Mouse (Mus musculus) cerebellum, adult 2 months (tissue): ENCODE measurements at regions not wholly inside any gene's neighbourhood (a gene's known extent, or its start where the extent isn't known, plus 50 kb on each side); places are given as distances from the start of the nearest gene placed in this dataset.

Experiments
- CTCF ChIP-seq: fragments of 200-500 bp; IDR thresholded peaks from 2 replicates; pipeline ENCODE4 v1.5.1; 2011; ENCODE audit warnings: low read depth, mild to moderate bottlenecking, control low read depth, low read length, moderate library complexity, borderline replicate concordance; ENCODE audit not compliant: insufficient read depth
- POLR2A ChIP-seq: fragments of 200-500 bp; IDR thresholded peaks from 2 replicates; pipeline ENCODE4 v1.6.1; 2011; ENCODE audit warnings: low read length, control low read depth, borderline replicate concordance; ENCODE audit not compliant: insufficient read depth

- TF ChIP-seq POLR2A (no peak), CTCF (no peak)
Observed at GRCm38 (mm10) chr8:42388816-42389215, 752.5 kb downstream of the Triml1 start.
